Mouse (Mus musculus) limb, embryonic 15.5 days (tissue): ENCODE results near the gene Eif2b3. TPM values are rescaled to one million over a fixed set of nuclear protein-coding genes. Genes with fewer than 3 reads are reported as not detected.

Experiments
- ATAC-seq: fragments of 200-750 bp; cut with Nextera tagmentation; 2 replicates; pipeline ENCODE4 v1.8.0; 2017; ENCODE audit warnings: low read depth, moderate TSS enrichment; ENCODE audit not compliant: insufficient number of reproducible peaks, low FRiP score, low TSS enrichment
- H3K27ac ChIP-seq: fragments of 300-500 bp; sonication (generic); 2 replicates; pipeline ENCODE4 v1.5.1; 2015; ENCODE audit warnings: moderate library complexity, mild to moderate bottlenecking, inconsistent platforms
- H3K27me3 ChIP-seq: fragments of 300-500 bp; sonication (generic); 2 replicates; pipeline ENCODE4 v1.6.1; 2015; ENCODE audit warnings: inconsistent platforms
- H3K36me3 ChIP-seq: fragments of 300-500 bp; sonication (generic); 2 replicates; pipeline ENCODE4 v1.6.1; 2015; ENCODE audit warnings: inconsistent platforms
- H3K4me1 ChIP-seq: fragments of 300-500 bp; sonication (generic); 2 replicates; pipeline ENCODE4 v1.6.1; 2015; ENCODE audit warnings: inconsistent platforms
- H3K4me2 ChIP-seq: fragments of 300-500 bp; sonication (generic); 2 replicates; pipeline ENCODE4 v1.6.1; 2015; ENCODE audit warnings: mild to moderate bottlenecking, inconsistent platforms
- H3K4me3 ChIP-seq: fragments of 300-500 bp; sonication (generic); 2 replicates; pipeline ENCODE4 v1.5.1; 2015; ENCODE audit warnings: mild to moderate bottlenecking, inconsistent platforms
- H3K9ac ChIP-seq: fragments of 300-500 bp; sonication (generic); 2 replicates; pipeline ENCODE4 v1.6.1; 2015; ENCODE audit warnings: inconsistent platforms
- H3K9me3 ChIP-seq: fragments of 300-500 bp; sonication (generic); 2 replicates; pipeline ENCODE4 v1.6.1; 2016; ENCODE audit warnings: inconsistent platforms
- WGBS: fragments of 180-500 bp; shearing (Covaris S2); methylation state at CpG from one replicate; pipeline ENCODE4 v1.1.7; 2015; 5-methylcytosine and 5-hydroxymethylcytosine counted together
- polyA plus RNA-seq: library from polyadenylated mRNA; unstranded; fragments of >200 nt; fragmentation: Nextera tagmentation; extraction: Ambion mirVana; gene quantifications from 2 replicates; pipeline ENCODE4 v1.2.1, GENCODE M21; 2015

Eif2b3 gene
- polyA plus RNA-seq, 1 experiment from 2014 or later, result 44.3 TPM

DNA sequence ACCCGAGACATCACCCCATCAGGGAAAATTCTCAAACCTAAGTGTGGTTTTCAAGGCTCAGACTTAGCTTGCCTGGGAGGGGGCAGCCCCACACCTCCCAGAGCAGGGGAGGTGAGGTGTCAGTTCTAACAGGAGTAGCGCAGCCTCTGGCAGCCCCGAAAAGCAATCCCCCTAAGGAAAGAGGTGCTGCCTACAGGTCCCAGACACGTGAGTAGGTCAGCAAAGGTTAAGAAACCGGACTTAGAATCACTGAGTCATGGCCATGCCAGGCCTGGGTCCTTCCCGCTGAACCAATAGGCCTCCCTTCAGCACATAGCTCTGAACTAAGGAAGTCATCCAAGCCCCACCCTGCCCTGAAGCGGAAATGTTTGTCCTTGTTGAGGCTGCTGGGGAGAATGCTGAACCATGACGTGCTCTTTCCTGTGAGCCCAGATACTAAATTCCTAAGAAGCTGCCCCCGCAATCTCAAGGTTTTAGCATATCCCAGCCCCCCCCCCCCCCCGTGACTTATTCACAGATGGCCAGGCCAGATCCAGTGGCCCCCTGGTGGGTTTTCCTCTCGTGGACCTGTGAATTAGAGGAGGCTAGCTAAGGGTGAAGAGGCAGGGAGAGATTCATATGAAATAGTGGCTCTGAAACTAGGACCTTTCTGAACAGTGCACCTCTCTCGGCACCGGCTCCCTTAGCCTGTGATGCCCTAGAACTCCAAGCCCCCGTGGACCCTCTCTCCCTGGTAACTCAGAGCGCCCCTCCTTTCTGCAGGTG is 106.9 kb downstream of the Eif2b3 start:
- Histone ChIP-seq H3K9me3 (no peaks in the 10 kb centered on the region), H3K4me2 (peak overlapping the region; percentile 7; the same call in 1 of the 2 replicates), H3K4me1 (peaks cover 39% of the 10 kb centered on the region), H3K27ac (peak overlapping the region; percentile 92), H3K4me3 (no peak overlapping the region), H3K9ac (no peak overlapping the region), H3K27me3 (no peaks in the 10 kb centered on the region), H3K36me3 (peaks cover 26% of the 10 kb centered on the region)
- WGBS, result 32% methylated on average over 15 of the region's 15 CpGs
- peak; percentile 64 for ATAC-seq

DNA sequence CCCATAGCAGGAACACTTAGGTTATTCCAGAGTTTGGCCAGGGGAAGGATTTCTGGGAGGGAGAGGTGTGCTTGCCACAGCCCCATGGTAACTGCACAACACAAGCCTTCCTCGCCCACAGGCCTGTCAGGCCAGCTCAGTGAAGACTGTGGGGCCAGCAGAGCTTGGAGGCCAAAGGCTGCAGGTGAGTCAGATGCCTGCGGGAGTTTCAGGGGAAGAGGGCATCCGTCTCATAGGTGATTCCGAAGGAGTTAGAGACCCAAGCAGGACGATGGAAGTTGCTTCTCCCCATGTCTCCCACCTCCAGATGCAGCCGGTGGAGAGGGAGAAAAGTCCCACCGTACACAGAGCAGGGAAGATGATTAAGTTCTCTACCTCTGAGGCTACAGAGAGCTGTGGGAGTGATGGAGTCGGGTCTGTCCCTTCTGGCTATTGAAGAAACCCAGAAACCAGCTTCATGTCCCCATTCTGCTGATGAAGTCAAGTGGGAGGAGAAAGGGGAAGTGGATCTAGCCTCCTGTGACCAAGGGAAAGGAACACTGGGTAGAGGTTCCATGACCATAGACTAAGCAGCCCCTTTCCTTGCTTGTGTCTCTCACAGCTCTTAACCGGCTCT is 107.6 kb downstream of the Eif2b3 start, which contains the start of gene Tctex1d4:
Gene Tctex1d4, plus strand, starts transcription at position 120 of the 616 bp plus-strand sequence.
- peaks cover 3% of the 10 kb centered on the region for H3K27me3 ChIP-seq
- H3K4me3 ChIP-seq, result no peak within 1 kb of the TSS
- WGBS, result 83% methylated on average over 9 of the region's 9 CpGs
- peaks cover 26% of the 10 kb centered on the region for H3K36me3 ChIP-seq
- H3K4me1 ChIP-seq, result peaks cover 35% of the 10 kb centered on the region
- peak within 1 kb of the TSS; percentile 7; the same call in 1 of the 2 replicates for H3K4me2 ChIP-seq
- no peak for ATAC-seq
- H3K9me3 ChIP-seq, result no peaks in the 10 kb centered on the region
- H3K9ac ChIP-seq, result no peak within 1 kb of the TSS
- peak within 1 kb of the TSS; percentile 92 for H3K27ac ChIP-seq

DNA sequence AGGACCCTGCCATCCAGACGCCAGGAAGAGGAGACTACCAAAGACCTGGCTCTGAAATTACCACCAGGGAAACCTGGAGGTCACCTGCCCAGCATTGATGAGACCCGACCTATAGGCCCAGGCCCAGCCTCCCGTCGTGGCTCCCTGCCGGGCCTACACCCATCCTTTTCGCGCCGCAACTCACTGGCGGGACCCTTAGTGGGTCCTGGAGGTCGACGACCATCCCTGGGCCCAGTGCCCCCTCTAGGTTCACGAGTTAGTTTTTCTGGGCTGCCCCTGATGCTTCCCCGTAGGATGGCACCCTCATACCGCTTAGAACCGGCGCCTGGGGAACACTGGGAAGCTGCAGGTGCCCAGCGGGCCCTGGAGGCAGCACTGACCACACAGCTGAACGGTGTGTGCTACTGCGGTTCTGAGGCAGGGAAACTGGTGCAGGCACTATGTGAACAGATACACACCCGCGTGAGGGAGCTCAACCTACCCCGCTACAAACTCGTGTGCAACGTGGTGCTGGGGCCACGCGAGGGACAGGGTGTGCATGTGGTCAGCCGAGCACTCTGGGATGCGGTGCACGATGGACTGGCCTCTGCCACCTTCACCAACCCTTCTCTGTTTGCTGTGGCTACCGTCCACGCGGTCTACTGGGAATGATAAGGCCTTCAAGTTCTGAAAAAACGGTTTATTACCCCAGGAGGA is 108.9 kb downstream of the Eif2b3 start:
- Histone ChIP-seq H3K9ac (no peak overlapping the region), H3K4me1 (peaks cover 40% of the 10 kb centered on the region), H3K27me3 (peaks cover 17% of the 10 kb centered on the region), H3K4me3 (no peak overlapping the region), H3K4me2 (no peak overlapping the region), H3K9me3 (no peaks in the 10 kb centered on the region), H3K36me3 (peaks cover 26% of the 10 kb centered on the region), H3K27ac (no peak overlapping the region)
- ATAC-seq, result no peak
- 88% methylated on average over 33 of the region's 33 CpGs for WGBS

DNA sequence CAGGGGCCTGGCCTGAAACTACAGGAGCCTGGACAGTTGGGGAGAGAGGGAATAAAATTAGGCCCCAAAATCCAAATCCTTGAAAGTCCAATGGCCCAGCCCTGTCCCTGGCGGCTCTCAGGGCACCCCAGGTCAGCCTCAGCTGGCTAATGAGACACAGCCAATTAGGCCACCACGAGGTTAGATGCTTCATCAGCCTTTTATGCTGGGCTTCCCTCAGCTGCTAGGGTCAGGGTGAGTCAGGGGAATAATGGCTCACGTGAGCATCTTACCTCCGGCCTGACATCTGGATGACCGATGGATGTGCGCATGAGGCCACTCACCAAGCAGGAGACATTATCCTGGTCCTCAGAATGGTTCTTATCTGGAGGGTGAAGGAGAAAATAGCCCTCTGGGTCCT is 111.6 kb downstream of the Eif2b3 start:
- Histone ChIP-seq H3K27ac (no peak overlapping the region), H3K4me2 (no peak overlapping the region), H3K4me1 (peaks cover 27% of the 10 kb centered on the region), H3K36me3 (peaks cover 26% of the 10 kb centered on the region), H3K4me3 (no peak overlapping the region), H3K9ac (no peak overlapping the region), H3K27me3 (peaks cover 18% of the 10 kb centered on the region), H3K9me3 (no peaks in the 10 kb centered on the region)
- ATAC-seq, result no peak
- 72% methylated on average over 6 of the region's 6 CpGs for WGBS

DNA sequence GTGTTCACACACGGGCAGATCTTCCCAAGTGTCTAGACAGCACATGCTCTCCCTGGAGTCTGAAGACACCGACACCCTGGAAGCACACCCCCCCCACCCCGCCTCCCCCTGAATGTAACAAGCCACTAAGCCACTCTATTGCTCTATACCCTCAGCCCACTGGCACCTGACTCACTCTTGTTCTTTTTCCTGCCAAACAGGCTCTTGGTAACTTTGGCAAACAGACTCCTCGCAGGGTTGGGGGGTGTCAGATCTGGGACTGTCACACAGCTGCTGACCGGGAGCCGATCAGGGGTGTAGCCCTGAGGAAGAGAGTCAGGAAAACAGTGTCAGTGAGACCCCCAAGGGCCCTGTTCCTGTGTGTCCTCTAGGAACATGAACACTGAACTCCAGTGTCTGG is 112.0 kb downstream of the Eif2b3 start:
- H3K4me2 ChIP-seq, result no peak overlapping the region
- no peaks in the 10 kb centered on the region for H3K9me3 ChIP-seq
- H3K9ac ChIP-seq, result no peak overlapping the region
- no peak overlapping the region for H3K4me3 ChIP-seq
- H3K36me3 ChIP-seq, result peaks cover 26% of the 10 kb centered on the region
- peaks cover 18% of the 10 kb centered on the region for H3K27me3 ChIP-seq
- no peak for ATAC-seq
- H3K4me1 ChIP-seq, result peaks cover 23% of the 10 kb centered on the region
- 75% methylated on average over 6 of the region's 6 CpGs for WGBS
- no peak overlapping the region for H3K27ac ChIP-seq

DNA sequence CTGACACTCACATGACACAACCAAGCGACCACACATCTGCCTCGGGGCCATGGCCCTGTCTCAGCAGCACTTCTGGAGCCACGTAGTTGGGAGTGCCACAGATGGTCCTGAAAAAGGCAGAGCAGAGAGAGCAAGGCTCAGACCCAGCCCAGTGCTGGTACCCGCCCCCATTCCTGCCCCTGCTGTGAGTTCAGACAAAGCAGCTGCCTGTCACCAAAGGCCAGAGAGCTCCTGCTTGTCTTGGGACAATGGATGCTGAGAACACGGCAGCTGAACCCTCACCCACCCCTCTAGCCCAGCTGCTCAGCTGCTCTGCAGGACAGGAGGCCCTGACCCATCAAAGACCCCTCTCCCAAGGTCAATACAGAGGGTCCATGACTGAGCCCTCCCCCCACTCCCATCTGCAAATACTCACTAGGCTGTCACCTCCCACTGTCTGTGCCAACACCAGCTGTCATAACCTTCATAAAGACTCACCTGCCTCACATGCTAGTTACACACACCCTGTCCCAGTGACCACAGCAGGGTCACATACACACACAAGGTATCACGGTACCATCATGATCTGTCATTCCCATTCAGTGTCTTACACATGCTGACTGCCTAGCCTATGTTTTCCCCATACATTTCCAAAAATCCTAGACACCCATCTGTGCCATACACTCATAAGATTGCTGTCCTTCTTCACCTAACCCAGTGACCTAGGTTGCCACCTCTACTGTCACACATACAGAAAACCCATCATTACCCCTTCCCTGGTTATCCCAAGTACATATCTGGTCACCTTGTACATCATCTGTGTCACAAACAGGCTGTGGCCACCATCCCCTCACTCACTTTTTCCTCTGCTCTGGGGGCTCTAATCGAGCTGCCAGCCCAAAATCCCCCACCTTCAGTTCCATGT is 112.9 kb downstream of the Eif2b3 start:
- peaks cover 16% of the 10 kb centered on the region for H3K4me1 ChIP-seq
- peak overlapping the region; percentile 91; the same call in 1 of the 2 replicates for H3K4me2 ChIP-seq
- no peaks in the 10 kb centered on the region for H3K9me3 ChIP-seq
- H3K4me3 ChIP-seq, result peak overlapping the region; percentile 81
- H3K36me3 ChIP-seq, result peaks cover 26% of the 10 kb centered on the region
- no peak overlapping the region for H3K27ac ChIP-seq
- 37% methylated on average over 7 of the region's 7 CpGs for WGBS
- ATAC-seq, result no peak
- peaks cover 18% of the 10 kb centered on the region for H3K27me3 ChIP-seq
- H3K9ac ChIP-seq, result no peak overlapping the region

DNA sequence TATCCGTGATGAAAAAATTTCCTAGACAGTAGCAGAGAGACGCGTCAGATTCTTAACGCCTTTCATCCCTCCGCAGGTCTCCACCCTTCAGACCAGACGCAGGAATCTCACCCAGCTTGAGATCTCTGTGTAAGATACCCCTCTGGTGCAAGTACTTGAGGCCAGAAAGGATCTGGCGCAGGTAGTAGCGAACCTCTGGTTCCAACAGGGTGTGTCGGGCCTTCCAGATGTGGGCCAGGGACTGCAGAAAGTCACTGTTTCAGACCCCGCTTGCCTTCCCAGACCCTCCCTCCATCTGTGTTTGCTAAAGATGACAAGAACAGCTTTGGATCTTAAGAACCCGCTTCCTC is 113.6 kb downstream of the Eif2b3 start:
- 20% methylated on average over 11 of the region's 11 CpGs for WGBS
- Histone ChIP-seq H3K9me3 (no peaks in the 10 kb centered on the region), H3K27ac (no peak overlapping the region), H3K9ac (no peak overlapping the region), H3K27me3 (peaks cover 18% of the 10 kb centered on the region), H3K4me2 (peak overlapping the region; percentile 91), H3K4me3 (peak overlapping the region; percentile 81), H3K4me1 (peaks cover 16% of the 10 kb centered on the region), H3K36me3 (peaks cover 26% of the 10 kb centered on the region)
- ATAC-seq, result no peak

DNA sequence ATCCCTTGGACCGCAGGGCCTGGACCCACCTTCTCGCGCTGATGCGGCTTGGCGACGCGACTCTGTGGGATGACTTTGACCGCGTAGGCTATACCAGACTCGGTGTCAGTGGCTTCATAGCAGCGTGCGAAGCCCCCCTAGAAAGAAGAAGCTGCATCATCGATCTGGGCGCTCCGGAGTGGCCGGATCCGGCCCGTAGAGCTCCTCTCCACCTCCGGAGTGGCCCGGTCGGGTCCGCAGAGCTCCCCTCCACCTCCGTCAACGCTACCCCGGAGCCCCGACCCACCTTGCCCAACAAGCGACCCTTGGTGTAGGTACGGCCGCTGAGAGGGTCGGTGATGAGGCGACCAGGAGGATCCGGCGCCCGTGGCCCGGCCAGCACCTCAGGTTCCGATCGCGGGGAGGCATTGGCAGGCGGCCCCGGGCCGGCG is 114.2 kb downstream of the Eif2b3 start:
- Histone ChIP-seq H3K9me3 (no peaks in the 10 kb centered on the region), H3K9ac (peak overlapping the region; percentile 54), H3K4me3 (peak overlapping the region; percentile 81), H3K27ac (peak overlapping the region; percentile 38; the same call in 1 of the 2 replicates), H3K4me2 (peak overlapping the region; percentile 91), H3K27me3 (peaks cover 18% of the 10 kb centered on the region), H3K4me1 (peaks cover 16% of the 10 kb centered on the region), H3K36me3 (peaks cover 21% of the 10 kb centered on the region)
- 0% methylated on average over 42 of the region's 42 CpGs for WGBS
- 0 out of 2 replicates have a peak, but pooled peaks have one; percentile 0 for ATAC-seq

DNA sequence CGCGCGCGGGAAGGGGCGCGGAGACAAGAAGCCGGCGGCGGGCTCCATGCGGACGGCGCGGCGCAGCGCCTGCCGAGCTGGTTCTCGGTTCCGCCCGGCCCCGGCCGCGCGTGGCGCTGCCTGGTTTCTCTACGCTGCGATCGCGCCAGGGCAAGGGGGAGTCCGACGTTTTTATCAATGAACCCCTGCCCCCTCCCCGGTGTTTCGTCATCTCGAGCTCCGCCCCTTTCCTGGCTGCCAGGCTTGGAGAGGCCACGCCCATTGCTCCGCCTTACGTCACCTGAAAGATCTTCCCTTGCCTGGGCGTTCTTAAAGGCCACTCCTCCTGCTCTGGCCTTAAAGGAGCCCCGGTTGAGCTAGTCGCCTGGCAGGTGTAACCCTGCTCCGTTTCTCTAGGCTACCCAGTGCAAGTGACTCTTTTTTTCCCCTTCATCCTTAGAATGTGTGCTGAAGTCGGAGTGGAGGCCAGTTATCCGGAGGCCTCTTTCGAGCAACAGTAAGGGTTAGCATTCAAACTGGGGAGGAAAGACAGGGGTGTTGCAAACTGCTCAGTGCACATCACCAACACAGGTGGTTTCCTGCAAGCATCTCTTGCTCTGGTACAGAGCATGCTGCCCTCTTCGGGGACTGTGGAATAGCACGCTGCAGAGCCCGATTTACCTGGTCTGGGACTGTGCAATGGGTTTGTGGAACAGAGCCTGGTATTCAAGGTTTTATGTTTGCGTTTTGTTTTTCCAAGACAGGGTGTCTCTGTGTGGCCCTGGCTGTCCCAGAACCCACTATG is 114.8 kb downstream of the Eif2b3 start, which contains the start of gene Plk3:
Gene Plk3, minus strand, starts transcription at position 147 of the 784 bp plus-strand sequence.
- peak; percentile 85 for ATAC-seq
- peaks cover 15% of the 10 kb centered on the region for H3K36me3 ChIP-seq
- H3K27me3 ChIP-seq, result peaks cover 18% of the 10 kb centered on the region
- no peaks in the 10 kb centered on the region for H3K9me3 ChIP-seq
- WGBS, result 2% methylated on average over 31 of the region's 48 CpGs
- peak within 1 kb of the TSS; percentile 81 for H3K4me3 ChIP-seq
- H3K4me2 ChIP-seq, result peak within 1 kb of the TSS; percentile 91
- peaks cover 16% of the 10 kb centered on the region for H3K4me1 ChIP-seq
- peak within 1 kb of the TSS; percentile 54 for H3K9ac ChIP-seq
- peak within 1 kb of the TSS; percentile 54 for H3K27ac ChIP-seq

DNA sequence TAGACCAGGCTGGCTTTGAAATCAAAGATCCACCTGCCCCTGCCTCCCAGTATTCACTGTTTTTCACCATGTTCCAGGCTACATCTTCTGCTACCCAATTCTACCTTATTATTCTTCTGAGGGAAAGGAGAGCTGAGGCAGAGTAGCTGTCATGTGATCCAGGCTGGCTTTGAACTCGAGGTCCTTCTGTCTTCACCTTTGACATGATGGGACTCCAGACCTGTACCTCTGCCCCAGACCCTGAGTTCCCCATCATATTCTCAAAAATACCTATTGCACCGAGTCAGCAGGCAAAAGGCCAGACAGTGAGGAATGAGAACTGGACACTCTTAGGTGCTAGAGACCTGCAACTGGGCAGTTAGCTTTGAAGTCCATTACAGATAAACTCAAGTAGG is 115.4 kb downstream of the Eif2b3 start:
- H3K27me3 ChIP-seq, result peaks cover 18% of the 10 kb centered on the region
- no peak overlapping the region for H3K9ac ChIP-seq
- H3K36me3 ChIP-seq, result peaks cover 12% of the 10 kb centered on the region
- H3K4me2 ChIP-seq, result no peak overlapping the region
- peaks cover 16% of the 10 kb centered on the region for H3K4me1 ChIP-seq
- no peak for ATAC-seq
- no peaks in the 10 kb centered on the region for H3K9me3 ChIP-seq
- no peak overlapping the region for H3K27ac ChIP-seq
- 33% methylated on average over 2 of the region's 2 CpGs for WGBS
- H3K4me3 ChIP-seq, result no peak overlapping the region
